Mouse (Mus musculus) embryonic facial prominence, embryonic 14.5 days (tissue): ENCODE measurements around the gene Ccdc173. TPM values are rescaled to one million over a fixed set of nuclear protein-coding genes. Genes with fewer than 3 reads are reported as not detected.
"Not testable (repeated sequence)": the region's sequence is repeated elsewhere in the genome, so short reads cannot be mapped to it uniquely, and the experiment has no call there.

Experiments used
- ATAC-seq: fragments of 200-750 bp; cut with Nextera tagmentation; 2 replicates; pipeline ENCODE4 v1.8.0; 2017; ENCODE audit warnings: low read depth, moderate number of reproducible peaks, moderate TSS enrichment
- DNase-seq: peaks from one replicate; pipeline ENCODE4 v3.0.0-alpha.2; 2015; ENCODE audit warnings: low spot score
- H3K27ac ChIP-seq: fragments of 300-500 bp; sonication (generic); replicated peaks from 2 replicates; pipeline ENCODE4 v1.5.1; 2014; ENCODE audit warnings: low read depth, mild to moderate bottlenecking, low read length, moderate library complexity
- H3K27me3 ChIP-seq: fragments of 300-500 bp; sonication (generic); replicated peaks from 2 replicates; pipeline ENCODE4 v1.6.1; 2014; ENCODE audit warnings: low read length; ENCODE audit not compliant: control insufficient read depth, insufficient read depth
- H3K36me3 ChIP-seq: fragments of 300-500 bp; sonication (generic); 2 replicates; pipeline ENCODE4 v1.6.1; 2014; ENCODE audit warnings: low read length, mixed read lengths; ENCODE audit not compliant: control insufficient read depth, insufficient read depth
- H3K4me1 ChIP-seq: fragments of 300-500 bp; sonication (generic); 2 replicates; pipeline ENCODE4 v1.6.1; 2014; ENCODE audit warnings: antibody characterized with exemption, low read length; ENCODE audit not compliant: control insufficient read depth, insufficient read depth
- H3K4me2 ChIP-seq: fragments of 300-500 bp; sonication (generic); 2 replicates; pipeline ENCODE4 v1.6.1; 2014; ENCODE audit warnings: low read depth, mild to moderate bottlenecking, low read length, moderate library complexity, mixed read lengths
- H3K4me3 ChIP-seq: fragments of 300-500 bp; sonication (generic); 2 replicates; pipeline ENCODE4 v1.5.1; 2014; ENCODE audit warnings: low read depth, mild to moderate bottlenecking, low read length
- H3K9ac ChIP-seq: fragments of 300-500 bp; sonication (generic); 2 replicates; pipeline ENCODE4 v1.6.1; 2014; ENCODE audit warnings: low read depth, mild to moderate bottlenecking, low read length, moderate library complexity, mixed read lengths
- H3K9me3 ChIP-seq: fragments of 300-500 bp; sonication (generic); 2 replicates; pipeline ENCODE4 v1.6.1; 2016; ENCODE audit warnings: low read length; ENCODE audit not compliant: control insufficient read depth
- WGBS: fragments of 180-500 bp; shearing (Covaris S2); extraction: QIAGEN DNeasy Blood & Tissue Kit; methylation state at CpG from one replicate; pipeline ENCODE4 v1.1.7; 2014; 5-methylcytosine and 5-hydroxymethylcytosine counted together
- polyA plus RNA-seq: library from polyadenylated mRNA; unstranded; fragments of >200 nt; fragmentation: Nextera tagmentation; extraction: Ambion mirVana; gene quantifications from 2 replicates; pipeline ENCODE4 v1.2.1, GENCODE M21; 2014

The Ccdc173 gene
- polyA plus RNA-seq, 1 experiment from 2014 or later = 2.2 TPM

- no peak overlapping the region for H3K27ac ChIP-seq
- ATAC-seq = no peak
- DNase-seq = no peak
- no peaks in the 10 kb centered on the region for H3K4me1 ChIP-seq
- WGBS = 64% methylated on average over 15 of the region's 15 CpGs
- no peak overlapping the region for H3K9ac ChIP-seq
- H3K4me3 ChIP-seq = no peak overlapping the region
- no peaks in the 10 kb centered on the region for H3K36me3 ChIP-seq
- no peak overlapping the region for H3K4me2 ChIP-seq
- no peaks in the 10 kb centered on the region for H3K27me3 ChIP-seq
- no peaks in the 10 kb centered on the region for H3K9me3 ChIP-seq
Measured at GRCm38 (mm10) chr2:69810169-69810568, 20.8 kb upstream of the Ccdc173 start.

- not testable (repeated sequence) for H3K9me3 ChIP-seq, H3K27me3 ChIP-seq, DNase-seq, H3K27ac ChIP-seq, H3K4me3 ChIP-seq, H3K4me2 ChIP-seq, ATAC-seq, H3K9ac ChIP-seq, H3K4me1 ChIP-seq, H3K36me3 ChIP-seq
- WGBS = 85% methylated on average over 8 of the region's 9 CpGs
Measured at GRCm38 (mm10) chr2:69804663-69805062, 15.3 kb upstream of the Ccdc173 start.

- Histone ChIP-seq H3K9me3 (no peaks in the 10 kb centered on the region), H3K9ac (no peak overlapping the region), H3K4me1 (no peaks in the 10 kb centered on the region), H3K4me2 (no peak overlapping the region), H3K27me3 (no peaks in the 10 kb centered on the region), H3K36me3 (no peaks in the 10 kb centered on the region), H3K4me3 (no peak overlapping the region), H3K27ac (no peak overlapping the region)
- WGBS = 61% methylated on average over 8 of the region's 8 CpGs
- DNase-seq (no peak), ATAC-seq (no peak)
Measured at GRCm38 (mm10) chr2:69803756-69804155, 14.4 kb upstream of the Ccdc173 start.

GRCm38 (mm10) chr2:69802911-69803312, 13.5 kb upstream of the Ccdc173 start:
- 58% methylated on average over 5 of the region's 5 CpGs for WGBS

GRCm38 (mm10) chr2:69790722-69791121, 1.3 kb upstream of the Ccdc173 start:
- no peak overlapping the region for H3K27ac ChIP-seq
- no peaks in the 10 kb centered on the region for H3K4me1 ChIP-seq
- WGBS = 74% methylated on average over 4 of the region's 4 CpGs
- ATAC-seq (no peak), DNase-seq (no peak)
- H3K36me3 ChIP-seq = peaks cover 29% of the 10 kb centered on the region
- no peaks in the 10 kb centered on the region for H3K9me3 ChIP-seq
- H3K9ac ChIP-seq = no peak overlapping the region
- 0 out of 2 replicates have a peak overlapping the region, but pooled peaks have one; percentile 71 for H3K4me3 ChIP-seq
- H3K27me3 ChIP-seq = no peaks in the 10 kb centered on the region
- peak overlapping the region; percentile 77 for H3K4me2 ChIP-seq

More at GRCm38 (mm10) chr2:69802911-69803312, 13.5 kb upstream of the Ccdc173 start:
- peak; percentile 22; the same call in 1 of the 2 replicates for ATAC-seq
- H3K27ac ChIP-seq = no peak overlapping the region
- H3K4me2 ChIP-seq = no peak overlapping the region
- H3K36me3 ChIP-seq = no peaks in the 10 kb centered on the region
- H3K27me3 ChIP-seq = no peaks in the 10 kb centered on the region
- no peaks in the 10 kb centered on the region for H3K4me1 ChIP-seq
- H3K9ac ChIP-seq = no peak overlapping the region
- no peaks in the 10 kb centered on the region for H3K9me3 ChIP-seq
- peak; percentile 38 for DNase-seq
- no peak overlapping the region for H3K4me3 ChIP-seq

- H3K27me3 ChIP-seq = no peaks in the 10 kb centered on the region
- peak; percentile 37 for ATAC-seq
- no peaks in the 10 kb centered on the region for H3K4me1 ChIP-seq
- peak overlapping the region; percentile 71 for H3K4me3 ChIP-seq
- peak; percentile 86 for DNase-seq
- peak overlapping the region; percentile 77 for H3K4me2 ChIP-seq
- no peaks in the 10 kb centered on the region for H3K9me3 ChIP-seq
- H3K9ac ChIP-seq = no peak overlapping the region; the same call in 1 of the 2 replicates
- H3K27ac ChIP-seq = no peak overlapping the region
- 1% methylated on average over 10 of the region's 10 CpGs for WGBS
- H3K36me3 ChIP-seq = peaks cover 24% of the 10 kb centered on the region
Measured at GRCm38 (mm10) chr2:69790285-69790684, 910 bp upstream of the Ccdc173 start.

- Histone ChIP-seq H3K36me3 (peaks cover 13% of the 10 kb centered on the region), H3K4me1 (no peaks in the 10 kb centered on the region), H3K9ac (peak overlapping the region; percentile 77), H3K9me3 (no peaks in the 10 kb centered on the region), H3K4me2 (peak overlapping the region; percentile 77), H3K4me3 (peak overlapping the region; percentile 71), H3K27me3 (no peaks in the 10 kb centered on the region), H3K27ac (no peak overlapping the region; the same call in 1 of the 2 replicates)
- WGBS = 22% methylated on average over 9 of the region's 9 CpGs
- ATAC-seq (peak; percentile 23), DNase-seq (no peak)
Measured at GRCm38 (mm10) chr2:69788974-69789373, 401 bp downstream of the Ccdc173 start.

- Histone ChIP-seq H3K9me3 (no peaks in the 10 kb centered on the region), H3K4me2 (no peak overlapping the region), H3K4me1 (no peaks in the 10 kb centered on the region), H3K9ac (no peak overlapping the region), H3K27ac (no peak overlapping the region), H3K27me3 (no peaks in the 10 kb centered on the region), H3K4me3 (no peak overlapping the region), H3K36me3 (0 out of 2 replicates have a peak, but pooled peaks cover 3% of the 10 kb centered on the region)
- WGBS = 52% methylated on average over 5 of the region's 5 CpGs
- ATAC-seq (no peak), DNase-seq (no peak)
Measured at GRCm38 (mm10) chr2:69778836-69779177, 10.6 kb downstream of the Ccdc173 start.
